Mouse (Mus musculus): ENCODE data around the gene Auts2. TPM values are rescaled to one million over a fixed set of nuclear protein-coding genes. Genes with fewer than 3 reads are reported as not detected.
A peak's percentile ranks its signal among the peaks of the same experiment; 100 is the strongest.

Gene Auts2
- total and polyA plus RNA-seq, 2 experiments from 2014 or later = 35.2 to 57.5 TPM

- peak; percentile 30; the same call in 1 of the 2 replicates for TF ChIP-seq CTCF (IDR thresholded peaks at IDR 0.05)
Observed at GRCm38 (mm10) chr5:131429563-131429962, 1113.6 kb downstream of the Auts2 start.

GRCm38 (mm10) chr5:131427734-131428413 is 1115.3 kb downstream of the Auts2 start:
- no peak overlapping the region for H3K9ac ChIP-seq (replicated peaks; ENCODE audit: low read length, poor library complexity, severe bottlenecking)
- no peaks in the 10 kb centered on the region for H3K36me3 ChIP-seq (ENCODE audit: insufficient read depth, low read length)
- DNase-seq (ENCODE audit: low spot score) (peak; percentile 83), ATAC-seq (ENCODE audit: low FRiP score) (peak; percentile 31; the same call in 1 of the 2 replicates)
- TF ChIP-seq CTCF (IDR thresholded peaks at IDR 0.05) = peak; percentile 87
- no peaks in the 10 kb centered on the region for H3K4me1 ChIP-seq (ENCODE audit: insufficient read depth, low read length)
- no peak overlapping the region for H3K27ac ChIP-seq (ENCODE audit: low read depth, low read length)
- 32% methylated on average over 11 of the region's 11 CpGs for WGBS
- no peaks in the 10 kb centered on the region for H3K9me3 ChIP-seq (ENCODE audit: low read length)
- no peak overlapping the region for H3K4me2 ChIP-seq (ENCODE audit: low read depth, low read length, poor library complexity, severe bottlenecking)
- H3K4me3 ChIP-seq (ENCODE audit: low read depth, low read length) = no peak overlapping the region
- H3K27me3 ChIP-seq (ENCODE audit: insufficient read depth, low read length) = no peaks in the 10 kb centered on the region

More at GRCm38 (mm10) chr5:131429563-131429962, 1113.6 kb downstream of the Auts2 start:
- no peak overlapping the region for H3K4me3 ChIP-seq (ENCODE audit: low read depth, low read length)
- no peaks in the 10 kb centered on the region for H3K9me3 ChIP-seq (ENCODE audit: low read length)
- H3K27ac ChIP-seq (ENCODE audit: low read depth, low read length) = no peak overlapping the region
- ATAC-seq (ENCODE audit: low FRiP score) (no peak; the same call in 1 of the 2 replicates), DNase-seq (ENCODE audit: low spot score) (peak; percentile 36)
- H3K4me1 ChIP-seq (ENCODE audit: insufficient read depth, low read length) = no peaks in the 10 kb centered on the region
- H3K9ac ChIP-seq (replicated peaks; ENCODE audit: low read length, poor library complexity, severe bottlenecking) = no peak overlapping the region
- 60% methylated on average over 6 of the region's 6 CpGs for WGBS
- H3K36me3 ChIP-seq (ENCODE audit: insufficient read depth, low read length) = no peaks in the 10 kb centered on the region
- H3K4me2 ChIP-seq (ENCODE audit: low read depth, low read length, poor library complexity, severe bottlenecking) = no peak overlapping the region
- H3K27me3 ChIP-seq (ENCODE audit: insufficient read depth, low read length) = no peaks in the 10 kb centered on the region

GRCm38 (mm10) chr5:131422737-131423136 is 1120.4 kb downstream of the Auts2 start:
- TF ChIP-seq CTCF (IDR thresholded peaks at IDR 0.05) = peak; percentile 53
- no peaks in the 10 kb centered on the region for H3K27me3 ChIP-seq (ENCODE audit: insufficient read depth, low read length)
- ATAC-seq (ENCODE audit: low FRiP score) (no peak), DNase-seq (ENCODE audit: low spot score) (no peak)
- no peak overlapping the region for H3K4me3 ChIP-seq (ENCODE audit: low read depth, low read length)
- H3K4me1 ChIP-seq (ENCODE audit: insufficient read depth, low read length) = peaks cover 3% of the 10 kb centered on the region; the same call in 1 of the 2 replicates
- H3K27ac ChIP-seq (ENCODE audit: low read depth, low read length) = no peak overlapping the region
- H3K36me3 ChIP-seq (ENCODE audit: insufficient read depth, low read length) = no peaks in the 10 kb centered on the region
- 86% methylated on average over 3 of the region's 3 CpGs for WGBS
- no peak overlapping the region for H3K4me2 ChIP-seq (ENCODE audit: low read depth, low read length, poor library complexity, severe bottlenecking)
- no peaks in the 10 kb centered on the region for H3K9me3 ChIP-seq (ENCODE audit: low read length)
- no peak overlapping the region for H3K9ac ChIP-seq (replicated peaks; ENCODE audit: low read length, poor library complexity, severe bottlenecking)

DNA sequence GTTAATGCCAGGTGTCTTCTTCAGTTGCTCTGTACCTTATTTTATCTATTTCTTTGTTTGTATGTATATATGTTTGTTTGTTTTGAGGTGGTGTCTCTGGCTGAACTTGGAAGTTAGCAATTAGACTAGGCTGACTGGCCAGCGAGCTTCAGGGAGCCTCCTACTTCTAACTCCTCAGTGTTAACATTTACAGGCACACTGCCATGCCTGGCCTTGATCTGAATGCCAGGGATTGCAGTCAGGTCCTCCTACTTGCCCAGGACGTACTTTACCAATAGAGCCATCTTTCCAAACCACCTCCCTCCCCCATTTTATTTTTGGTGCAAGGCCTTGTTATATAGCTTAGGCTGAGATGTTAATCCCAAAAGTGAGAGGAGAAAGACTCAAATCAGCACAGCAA is 1122.7 kb downstream of the Auts2 start:
- ATAC-seq (ENCODE audit: low FRiP score) = no peak
- 75% methylated on average over 2 of the region's 2 CpGs for WGBS
- DNase-seq (ENCODE audit: low spot score) = no peak
- no peak for TF ChIP-seq CTCF (IDR thresholded peaks at IDR 0.05)
- Histone ChIP-seq H3K36me3 (ENCODE audit: insufficient read depth, low read length) (no peaks in the 10 kb centered on the region), H3K27ac (ENCODE audit: low read depth, low read length) (no peak overlapping the region), H3K4me1 (ENCODE audit: insufficient read depth, low read length) (peaks cover 3% of the 10 kb centered on the region; the same call in 1 of the 2 replicates), H3K4me2 (ENCODE audit: low read depth, low read length, poor library complexity, severe bottlenecking) (no peak overlapping the region), H3K9ac (replicated peaks; ENCODE audit: low read length, poor library complexity, severe bottlenecking) (no peak overlapping the region), H3K9me3 (ENCODE audit: low read length) (no peaks in the 10 kb centered on the region), H3K27me3 (ENCODE audit: insufficient read depth, low read length) (no peaks in the 10 kb centered on the region), H3K4me3 (ENCODE audit: low read depth, low read length) (no peak overlapping the region)

DNA sequence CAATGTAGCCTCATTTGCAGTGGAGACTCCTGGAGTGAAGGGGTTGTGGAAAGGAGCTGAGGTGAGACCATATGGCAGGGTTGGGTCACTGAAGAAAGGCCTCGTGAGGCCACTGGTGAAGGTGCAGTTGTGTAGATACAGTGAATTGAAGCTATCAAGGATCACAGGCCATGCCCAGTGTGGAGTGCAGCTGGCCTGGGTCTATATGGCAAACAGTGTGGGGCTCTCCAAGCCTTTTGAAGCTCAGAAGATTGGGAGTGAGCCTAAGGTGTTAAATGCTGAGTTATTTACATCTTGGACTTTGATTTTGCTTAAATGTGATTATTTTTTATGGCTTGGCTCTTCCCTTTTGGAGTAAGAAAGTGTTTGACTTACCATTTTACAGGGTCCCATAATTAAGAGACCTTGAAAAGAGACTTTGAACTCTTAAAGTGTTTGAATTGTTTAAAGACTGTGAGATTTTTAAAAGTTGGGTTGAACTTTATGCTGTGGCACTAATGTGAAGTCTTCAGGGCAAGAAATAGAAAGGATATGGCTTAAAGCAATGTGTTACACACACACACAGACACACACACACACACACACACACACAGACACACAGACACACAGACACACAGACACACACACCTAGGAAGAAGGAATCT is 1127.1 kb downstream of the Auts2 start:
- no peak for TF ChIP-seq CTCF (IDR thresholded peaks at IDR 0.05)
- Histone ChIP-seq H3K4me1 (ENCODE audit: insufficient read depth, low read length) (peaks cover 3% of the 10 kb centered on the region; the same call in 1 of the 2 replicates), H3K27ac (ENCODE audit: low read depth, low read length) (no peak overlapping the region), H3K36me3 (ENCODE audit: insufficient read depth, low read length) (no peaks in the 10 kb centered on the region), H3K4me3 (ENCODE audit: low read depth, low read length) (no peak overlapping the region), H3K4me2 (ENCODE audit: low read depth, low read length, poor library complexity, severe bottlenecking) (no peak overlapping the region), H3K9me3 (ENCODE audit: low read length) (no peaks in the 10 kb centered on the region), H3K27me3 (ENCODE audit: insufficient read depth, low read length) (no peaks in the 10 kb centered on the region), H3K9ac (replicated peaks; ENCODE audit: low read length, poor library complexity, severe bottlenecking) (no peak overlapping the region)
- ATAC-seq (ENCODE audit: low FRiP score) (no peak), DNase-seq (ENCODE audit: low spot score) (no peak)
- WGBS = 91% methylated on average over 1 of the region's 1 CpGs

DNA sequence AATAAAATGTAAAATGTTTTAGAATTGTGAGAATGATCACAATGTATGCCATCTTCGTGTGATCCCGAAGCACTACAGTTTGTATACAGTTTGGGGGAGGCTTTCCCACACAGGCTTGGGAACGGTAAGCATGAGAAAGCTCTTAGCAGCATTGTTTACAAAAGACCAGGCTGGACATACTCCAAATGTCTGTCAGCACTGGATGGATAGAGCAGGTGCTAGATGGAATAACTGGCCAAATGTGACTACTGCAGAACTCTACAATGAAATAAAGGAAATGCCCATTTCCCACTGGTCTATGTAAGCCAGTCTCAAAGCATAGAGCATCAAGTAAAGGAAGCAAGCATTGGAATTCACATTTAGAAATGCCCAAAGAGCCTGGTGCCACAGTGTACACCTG is 1144.9 kb downstream of the Auts2 start:
- no peaks in the 10 kb centered on the region for H3K36me3 ChIP-seq (ENCODE audit: insufficient read depth, low read length)
- DNase-seq (ENCODE audit: low spot score) (peak; percentile 14), ATAC-seq (ENCODE audit: low FRiP score) (no peak)
- H3K9ac ChIP-seq (replicated peaks; ENCODE audit: low read length, poor library complexity, severe bottlenecking) = no peak overlapping the region
- no peaks in the 10 kb centered on the region for H3K4me1 ChIP-seq (ENCODE audit: insufficient read depth, low read length)
- no peak overlapping the region for H3K27ac ChIP-seq (ENCODE audit: low read depth, low read length)
- H3K4me3 ChIP-seq (ENCODE audit: low read depth, low read length) = no peak overlapping the region
- H3K9me3 ChIP-seq (ENCODE audit: low read length) = no peaks in the 10 kb centered on the region
- H3K27me3 ChIP-seq (ENCODE audit: insufficient read depth, low read length) = no peaks in the 10 kb centered on the region
- no peak for TF ChIP-seq CTCF (IDR thresholded peaks at IDR 0.05)
- no peak overlapping the region for H3K4me2 ChIP-seq (ENCODE audit: low read depth, low read length, poor library complexity, severe bottlenecking)
- 76% methylated on average over 3 of the region's 3 CpGs for WGBS

Data from midbrain, postnatal 0 days (tissue).